Mouse (Mus musculus) embryonic fibroblast, embryonic 13.5 days (primary cell): ENCODE data around the gene Gm45837.

ENCODE experiments used
- CTCF ChIP-seq: IDR thresholded peaks from 2 replicates; pipeline ENCODE4 v1.5.1; 2011; ENCODE audit warnings: mild to moderate bottlenecking, control low read depth, low read length, moderate library complexity, borderline replicate concordance; ENCODE audit not compliant: insufficient read depth
- POLR2A ChIP-seq: IDR thresholded peaks from 2 replicates; pipeline ENCODE4 v1.6.1; 2011; ENCODE audit warnings: low read depth, mild to moderate bottlenecking, control low read depth, low read length, moderate library complexity

- TF ChIP-seq CTCF (no peak), POLR2A (no peak)
Measured at GRCm38 (mm10) chr7:101456789-101457188, 46.1 kb downstream of the Gm45837 start.
